Mouse (Mus musculus): Measurements from ENCODE around the gene Grtp1. TPM values are rescaled to one million over a fixed set of nuclear protein-coding genes. Genes with fewer than 3 reads are reported as not detected.
A peak's percentile ranks its signal among the peaks of the same experiment; 100 is the strongest.

Gene Grtp1
- polyA plus RNA-seq, 1 experiment from 2014 or later: 110 TPM

DNA sequence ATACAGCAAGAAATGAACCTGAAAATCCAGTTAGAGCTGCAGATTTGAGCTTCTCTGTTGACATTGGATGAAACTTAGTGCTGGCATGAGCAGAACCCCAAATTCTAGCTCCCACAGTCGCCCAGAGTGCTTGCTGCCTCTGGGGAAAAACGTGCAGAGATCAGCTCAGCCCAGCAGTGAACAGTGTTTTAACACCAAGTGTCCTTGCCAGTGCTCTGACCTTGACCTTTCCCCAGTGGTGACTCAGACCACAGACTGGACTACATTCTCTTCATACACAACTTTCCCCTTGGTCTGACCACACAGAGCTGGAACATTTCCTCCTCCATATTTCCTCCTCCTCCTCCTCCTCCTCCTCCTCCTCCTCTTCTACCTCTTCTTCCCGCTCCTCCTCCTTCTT is 1.6 kb upstream of the Grtp1 start:
- WGBS: 55% methylated on average over 3 of the region's 3 CpGs
- H3K9ac ChIP-seq (ENCODE audit: low read depth, low read length): peak overlapping the region; percentile 35
- no peaks in the 10 kb centered on the region for H3K27me3 ChIP-seq (replicated peaks; ENCODE audit: control insufficient read depth, insufficient read depth, low read length)
- H3K4me1 ChIP-seq (replicated peaks; ENCODE audit: control insufficient read depth, insufficient read depth, low read length): no peaks in the 10 kb centered on the region
- peak overlapping the region; percentile 88 for H3K4me2 ChIP-seq (replicated peaks; ENCODE audit: low read depth)
- no peak for TF ChIP-seq CTCF (IDR thresholded peaks at IDR 0.05; ENCODE audit: low read depth)
- H3K36me3 ChIP-seq (ENCODE audit: control insufficient read depth, insufficient read depth): no peaks in the 10 kb centered on the region; the same call in 1 of the 2 replicates
- ATAC-seq: no peak
- H3K4me3 ChIP-seq (ENCODE audit: low read depth, low read length): peak overlapping the region; percentile 89
- H3K9me3 ChIP-seq (ENCODE audit: control insufficient read depth): no peaks in the 10 kb centered on the region
- H3K27ac ChIP-seq (ENCODE audit: low read depth, low read length): peak overlapping the region; percentile 92; the same call in 1 of the 2 replicates

DNA sequence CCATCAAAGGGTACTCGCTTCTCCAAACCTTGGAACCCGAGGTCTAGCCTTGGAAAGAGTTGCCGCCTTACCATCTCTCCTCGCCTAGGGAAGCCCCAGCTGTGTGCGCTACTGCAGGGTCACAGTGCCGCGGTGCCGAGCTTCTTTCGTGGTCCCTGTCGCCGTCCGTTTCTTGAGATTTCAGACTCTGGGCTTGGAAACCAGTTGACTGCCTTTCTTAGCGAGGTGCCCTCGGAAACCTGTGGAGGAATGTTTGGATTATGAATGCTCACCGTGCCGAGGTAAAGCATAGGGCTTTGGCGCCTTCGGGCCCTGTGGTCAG is 554 bp upstream of the Grtp1 start:
- no peak for TF ChIP-seq CTCF (IDR thresholded peaks at IDR 0.05; ENCODE audit: low read depth)
- H3K4me1 ChIP-seq (replicated peaks; ENCODE audit: control insufficient read depth, insufficient read depth, low read length): no peaks in the 10 kb centered on the region
- no peaks in the 10 kb centered on the region for H3K27me3 ChIP-seq (replicated peaks; ENCODE audit: control insufficient read depth, insufficient read depth, low read length)
- H3K4me3 ChIP-seq (ENCODE audit: low read depth, low read length): peak overlapping the region; percentile 89
- H3K9me3 ChIP-seq (ENCODE audit: control insufficient read depth): no peaks in the 10 kb centered on the region
- H3K27ac ChIP-seq (ENCODE audit: low read depth, low read length): peak overlapping the region; percentile 92
- under 1% methylated on average over 18 of the region's 18 CpGs for WGBS
- H3K4me2 ChIP-seq (replicated peaks; ENCODE audit: low read depth): peak overlapping the region; percentile 88
- no peaks in the 10 kb centered on the region; the same call in 1 of the 2 replicates for H3K36me3 ChIP-seq (ENCODE audit: control insufficient read depth, insufficient read depth)
- peak overlapping the region; percentile 73 for H3K9ac ChIP-seq (ENCODE audit: low read depth, low read length)
- no peak for ATAC-seq

DNA sequence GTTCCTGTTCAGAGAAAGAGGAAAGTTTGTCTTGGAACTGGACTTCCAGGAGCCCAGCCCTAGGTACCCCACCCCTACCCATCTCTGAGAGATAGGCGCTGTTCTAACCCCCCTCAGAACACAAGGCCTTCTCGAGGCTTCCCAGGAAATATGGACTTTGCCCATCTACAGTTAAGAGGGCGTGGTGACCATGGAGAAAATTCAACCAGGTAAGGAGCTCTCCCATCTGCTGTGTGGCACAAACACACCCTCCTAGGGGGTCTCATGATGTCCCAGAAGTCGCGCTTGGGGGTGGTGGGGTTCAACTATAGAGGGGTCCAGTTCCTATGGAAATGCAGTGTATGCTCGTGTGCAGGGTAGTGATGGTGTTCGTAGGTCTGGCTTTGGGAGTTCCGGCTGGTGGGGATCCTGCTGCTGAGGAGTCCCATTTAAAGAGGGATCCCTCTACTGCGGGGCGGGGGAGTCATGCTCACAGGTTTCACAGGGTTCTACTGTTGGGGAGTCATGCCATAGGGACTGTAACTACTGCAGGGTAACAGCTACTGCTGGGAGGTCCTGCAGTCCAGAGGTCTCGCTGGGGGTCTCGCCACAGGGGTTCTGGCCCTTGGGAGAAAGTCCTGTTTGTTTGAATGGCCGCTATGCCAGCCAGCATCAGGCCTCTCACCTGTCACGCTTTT is 897 bp downstream of the Grtp1 start:
- peak overlapping the region; percentile 92 for H3K27ac ChIP-seq (ENCODE audit: low read depth, low read length)
- 13% methylated on average over 14 of the region's 14 CpGs for WGBS
- ATAC-seq: peak; percentile 41
- H3K36me3 ChIP-seq (ENCODE audit: control insufficient read depth, insufficient read depth): no peaks in the 10 kb centered on the region; the same call in 1 of the 2 replicates
- peak overlapping the region; percentile 88 for H3K4me2 ChIP-seq (replicated peaks; ENCODE audit: low read depth)
- H3K27me3 ChIP-seq (replicated peaks; ENCODE audit: control insufficient read depth, insufficient read depth, low read length): no peaks in the 10 kb centered on the region
- peak overlapping the region; percentile 68 for H3K9ac ChIP-seq (ENCODE audit: low read depth, low read length)
- H3K9me3 ChIP-seq (ENCODE audit: control insufficient read depth): no peaks in the 10 kb centered on the region
- TF ChIP-seq CTCF (IDR thresholded peaks at IDR 0.05; ENCODE audit: low read depth): no peak
- H3K4me1 ChIP-seq (replicated peaks; ENCODE audit: control insufficient read depth, insufficient read depth, low read length): no peaks in the 10 kb centered on the region
- H3K4me3 ChIP-seq (ENCODE audit: low read depth, low read length): peak overlapping the region; percentile 89

DNA sequence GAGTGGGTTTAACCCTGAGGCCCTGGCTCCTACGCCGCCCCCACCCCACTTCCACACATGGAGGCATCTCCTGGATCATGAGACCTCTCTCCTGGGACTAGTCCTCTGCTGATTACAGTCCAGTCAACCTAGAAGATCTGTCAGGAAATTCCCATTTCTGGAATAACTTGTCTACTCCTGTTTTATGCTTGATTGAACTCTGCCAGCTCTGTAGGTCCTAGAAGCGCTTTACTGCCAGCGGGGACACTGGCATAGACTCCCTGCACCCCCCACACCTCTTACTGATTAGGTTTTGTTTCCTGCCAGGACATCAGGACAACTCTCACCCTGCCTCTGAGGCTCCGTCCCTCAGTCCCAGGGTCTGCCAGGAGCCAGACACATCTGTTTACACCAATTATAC is 2.9 kb downstream of the Grtp1 start:
- Histone ChIP-seq H3K9me3 (ENCODE audit: control insufficient read depth) (no peaks in the 10 kb centered on the region), H3K9ac (ENCODE audit: low read depth, low read length) (no peak overlapping the region), H3K4me2 (replicated peaks; ENCODE audit: low read depth) (peak overlapping the region; percentile 21; the same call in 1 of the 2 replicates), H3K4me1 (replicated peaks; ENCODE audit: control insufficient read depth, insufficient read depth, low read length) (no peaks in the 10 kb centered on the region), H3K4me3 (ENCODE audit: low read depth, low read length) (no peak overlapping the region), H3K36me3 (ENCODE audit: control insufficient read depth, insufficient read depth) (no peaks in the 10 kb centered on the region; the same call in 1 of the 2 replicates), H3K27ac (ENCODE audit: low read depth, low read length) (no peak overlapping the region), H3K27me3 (replicated peaks; ENCODE audit: control insufficient read depth, insufficient read depth, low read length) (no peaks in the 10 kb centered on the region)
- no peak for TF ChIP-seq CTCF (IDR thresholded peaks at IDR 0.05; ENCODE audit: low read depth)
- ATAC-seq: no peak
- WGBS: 89% methylated on average over 5 of the region's 5 CpGs

DNA sequence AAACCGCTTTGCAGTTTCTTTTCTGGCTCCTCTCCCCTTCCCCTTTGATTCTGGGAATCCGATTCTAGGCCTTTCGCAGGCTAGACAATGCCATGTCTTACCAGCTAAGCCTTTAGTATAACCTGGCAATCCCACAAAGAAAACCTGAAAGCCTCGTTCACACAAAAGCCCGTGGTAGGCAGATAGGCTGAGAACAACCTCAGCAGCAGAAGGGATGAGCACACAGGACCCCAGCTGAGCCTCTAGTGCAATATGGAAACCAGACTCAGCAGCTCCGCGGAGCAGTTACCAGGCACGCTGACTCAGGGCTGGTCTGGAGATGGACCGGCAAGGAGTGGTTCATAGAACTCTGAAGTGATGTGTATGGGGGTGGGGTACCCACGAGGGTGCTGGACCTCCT is 5.6 kb downstream of the Grtp1 start:
- H3K27ac ChIP-seq (ENCODE audit: low read depth, low read length): no peak overlapping the region
- WGBS: 53% methylated on average over 10 of the region's 10 CpGs
- no peaks in the 10 kb centered on the region for H3K9me3 ChIP-seq (ENCODE audit: control insufficient read depth)
- no peak overlapping the region for H3K9ac ChIP-seq (ENCODE audit: low read depth, low read length)
- ATAC-seq: no peak
- no peak for TF ChIP-seq CTCF (IDR thresholded peaks at IDR 0.05; ENCODE audit: low read depth)
- no peaks in the 10 kb centered on the region for H3K27me3 ChIP-seq (replicated peaks; ENCODE audit: control insufficient read depth, insufficient read depth, low read length)
- H3K4me2 ChIP-seq (replicated peaks; ENCODE audit: low read depth): no peak overlapping the region
- no peaks in the 10 kb centered on the region for H3K4me1 ChIP-seq (replicated peaks; ENCODE audit: control insufficient read depth, insufficient read depth, low read length)
- no peak overlapping the region for H3K4me3 ChIP-seq (ENCODE audit: low read depth, low read length)
- peaks cover 14% of the 10 kb centered on the region; the same call in 1 of the 2 replicates for H3K36me3 ChIP-seq (ENCODE audit: control insufficient read depth, insufficient read depth)

DNA sequence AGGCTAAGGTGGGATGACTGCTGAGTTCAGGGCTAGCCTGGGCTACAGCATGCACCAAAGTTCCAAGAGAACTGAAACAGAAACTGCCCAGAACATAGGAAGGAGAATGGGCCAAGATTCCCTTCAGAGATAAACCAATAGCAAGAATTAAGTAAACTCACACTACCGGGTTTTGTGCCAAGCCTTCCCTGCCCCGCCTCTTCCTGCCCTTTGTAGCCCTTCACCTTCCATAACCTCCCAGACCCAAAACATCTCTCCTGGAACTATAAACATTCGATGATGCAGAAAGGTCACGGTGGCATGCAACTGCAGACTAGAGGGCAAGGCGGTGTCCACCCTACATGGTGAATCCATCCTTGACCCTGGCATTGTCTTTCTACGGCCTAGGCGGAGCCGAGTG is 10.2 kb downstream of the Grtp1 start:
- Histone ChIP-seq H3K36me3 (ENCODE audit: control insufficient read depth, insufficient read depth) (peaks cover 48% of the 10 kb centered on the region; the same call in 1 of the 2 replicates), H3K4me3 (ENCODE audit: low read depth, low read length) (no peak overlapping the region), H3K27ac (ENCODE audit: low read depth, low read length) (no peak overlapping the region), H3K4me1 (replicated peaks; ENCODE audit: control insufficient read depth, insufficient read depth, low read length) (no peaks in the 10 kb centered on the region), H3K27me3 (replicated peaks; ENCODE audit: control insufficient read depth, insufficient read depth, low read length) (no peaks in the 10 kb centered on the region), H3K9me3 (ENCODE audit: control insufficient read depth) (no peaks in the 10 kb centered on the region), H3K4me2 (replicated peaks; ENCODE audit: low read depth) (no peak overlapping the region), H3K9ac (ENCODE audit: low read depth, low read length) (no peak overlapping the region)
- WGBS: 85% methylated on average over 8 of the region's 8 CpGs
- no peak for TF ChIP-seq CTCF (IDR thresholded peaks at IDR 0.05; ENCODE audit: low read depth)
- ATAC-seq: no peak

Data from intestine, postnatal 0 days (tissue).